Mouse (Mus musculus) layer of hippocampus, postnatal 14 days (tissue): ENCODE measurements at regions not wholly inside any gene's neighbourhood (a gene's known extent, or its start where the extent isn't known, plus 50 kb on each side); places are given as distances from the start of the nearest gene placed in this dataset.

Experiments used
- DNase-seq, 2 experiments: peaks; one replicate each; pipeline ENCODE4 v3.0.0; 2021 to 2022; ENCODE audit warnings: low spot score in 2 of 2, mixed read lengths in 1 of 2

DNA sequence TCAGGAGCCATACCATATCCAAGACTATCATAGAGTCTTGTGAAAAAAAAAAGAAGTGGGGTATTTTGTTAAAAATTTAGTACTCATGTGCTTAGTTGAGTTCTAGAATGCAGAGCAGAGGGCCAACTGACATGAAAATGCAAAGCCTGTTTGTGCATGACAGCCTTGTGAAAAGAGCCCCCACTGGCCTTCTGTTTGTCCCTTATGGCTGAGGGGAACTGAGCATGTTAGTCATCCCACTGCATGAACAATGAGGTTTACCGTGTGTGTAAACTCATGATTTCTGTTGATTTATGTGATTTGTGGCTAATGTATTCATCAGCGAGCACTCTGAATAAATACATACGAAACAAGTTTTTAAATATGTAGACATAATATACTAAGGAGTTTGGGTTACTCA, 266.1 kb upstream of the Nox3 start:
- peak in 1 of 2 experiments; percentile 34 for DNase-seq

- no peak for DNase-seq
Measured at GRCm38 (mm10) chr17:3946540-3946939, 250.5 kb upstream of the Nox3 start.

- DNase-seq = peak in 1 of 2 experiments; percentile 45
Measured at GRCm38 (mm10) chr17:3936361-3936760, 240.3 kb upstream of the Nox3 start.

DNA sequence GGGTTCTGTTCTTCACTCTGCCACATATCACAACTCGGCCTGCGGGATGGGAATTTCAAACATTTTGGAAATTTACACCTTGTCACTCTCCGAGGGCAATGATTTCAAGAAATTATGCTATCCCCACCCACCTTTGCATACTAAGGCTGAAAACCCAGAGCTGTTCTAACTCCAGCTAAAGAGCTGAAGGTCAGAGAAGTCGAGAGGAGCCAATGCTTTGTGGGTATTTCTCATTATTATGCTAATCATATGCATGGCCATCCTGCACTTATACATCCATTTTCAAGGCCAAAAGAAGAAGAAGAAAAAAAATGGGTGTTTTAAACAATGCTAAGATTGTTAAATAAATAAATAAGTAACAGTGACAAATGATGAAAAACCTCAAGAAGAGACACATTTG, 237.1 kb upstream of the Nox3 start:
- DNase-seq = no peak

GRCm38 (mm10) chr17:3932071-3932470, 236.0 kb upstream of the Nox3 start:
- no peak for DNase-seq

DNA sequence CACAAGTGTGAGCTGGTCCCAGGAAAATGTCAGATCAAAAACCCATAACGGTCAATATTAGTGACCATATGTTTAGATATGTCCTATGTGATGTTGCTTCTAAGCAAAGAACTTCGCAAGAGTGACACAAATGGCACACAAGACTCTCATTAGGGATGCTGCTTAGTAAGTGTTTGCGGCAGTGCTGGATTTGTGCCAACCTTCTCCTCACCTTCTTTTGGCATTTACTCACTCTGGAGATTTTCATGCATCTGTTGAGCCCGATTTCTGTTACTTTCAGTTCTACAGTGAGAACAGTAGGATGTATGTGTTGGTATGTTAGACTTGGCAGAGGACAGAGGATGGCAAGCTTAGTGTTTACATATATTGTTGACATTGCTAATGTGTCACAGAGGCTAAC, 231.0 kb upstream of the Nox3 start:
- no peak for DNase-seq

- no peak for DNase-seq
Measured at GRCm38 (mm10) chr17:3920282-3920681, 224.2 kb upstream of the Nox3 start.

GRCm38 (mm10) chr17:3892826-3893225, 196.8 kb upstream of the Nox3 start:
- DNase-seq = no peak

DNA sequence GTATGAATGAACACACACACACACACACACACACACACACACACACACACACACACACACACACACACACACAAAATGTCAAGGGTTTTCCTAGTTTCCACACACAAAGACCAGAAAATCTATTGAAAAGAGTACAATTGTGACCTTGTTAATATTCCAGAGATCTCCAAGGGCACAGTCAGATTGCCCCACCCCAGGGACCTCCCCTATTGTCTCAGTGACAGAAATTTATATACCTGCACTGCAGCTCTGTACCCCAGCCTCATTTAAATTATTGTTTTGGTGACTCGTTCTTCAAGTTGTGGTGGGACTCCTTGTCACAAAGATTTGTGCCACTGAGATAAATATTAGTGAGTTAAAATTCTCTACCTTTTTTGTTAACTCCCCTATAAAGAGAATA, 187.1 kb upstream of the Nox3 start:
- no peak for DNase-seq

DNA sequence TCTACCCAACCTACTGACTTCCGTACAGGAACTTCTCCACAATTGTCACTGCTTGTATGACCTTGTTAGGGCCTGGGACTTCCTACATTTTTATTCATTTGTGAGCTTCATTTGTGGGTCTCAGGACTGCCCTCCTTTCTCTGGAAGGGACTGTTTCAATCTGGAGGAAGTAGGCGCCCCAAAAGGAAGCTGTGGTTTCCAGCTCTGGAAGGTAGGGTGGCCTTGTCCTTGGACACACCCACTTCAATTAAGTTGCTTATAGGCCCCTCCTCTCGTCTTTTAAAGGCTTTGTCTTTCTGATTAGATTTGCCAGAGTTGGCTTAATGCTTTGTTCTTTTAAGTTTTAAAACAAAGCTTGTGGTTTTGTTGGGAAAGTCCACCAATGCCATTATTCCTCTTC, 183.0 kb upstream of the Nox3 start:
- no peak for DNase-seq

DNA sequence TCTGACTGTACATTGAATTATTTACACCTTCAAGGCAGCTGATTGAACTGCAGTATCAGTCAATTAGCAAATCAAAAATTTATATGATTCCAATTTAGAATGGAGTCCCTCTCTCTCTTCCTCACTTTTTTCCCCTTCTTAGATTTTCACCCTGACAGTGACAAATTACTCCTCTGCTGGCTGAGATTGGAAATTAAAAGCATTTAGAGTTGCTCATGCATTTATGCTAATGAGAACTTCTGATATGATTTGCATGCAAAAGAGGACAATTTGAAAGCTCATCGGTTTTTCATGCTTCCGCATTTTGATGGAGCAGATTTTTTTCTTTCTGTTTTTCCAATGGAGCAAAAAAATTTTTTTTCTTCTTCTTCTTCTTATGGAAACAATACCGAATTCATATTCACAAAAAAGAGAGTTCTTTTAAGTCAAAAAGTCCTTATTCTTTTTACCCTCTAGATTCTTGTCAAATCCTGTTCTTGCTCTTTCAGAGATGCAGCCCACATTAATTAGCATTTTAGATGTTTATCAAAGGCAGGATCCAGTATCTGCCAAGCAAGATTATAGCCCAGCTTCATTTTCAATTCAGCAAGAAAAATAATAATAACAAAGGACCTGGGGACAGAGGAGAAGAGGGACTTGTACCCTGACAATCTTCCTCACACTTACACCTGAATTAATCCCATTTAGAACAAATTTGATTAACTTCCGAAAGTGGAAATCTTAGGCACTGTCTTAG, 173.6 kb upstream of the Nox3 start:
- peak in 1 of 2 experiments; percentile 10 for DNase-seq

DNA sequence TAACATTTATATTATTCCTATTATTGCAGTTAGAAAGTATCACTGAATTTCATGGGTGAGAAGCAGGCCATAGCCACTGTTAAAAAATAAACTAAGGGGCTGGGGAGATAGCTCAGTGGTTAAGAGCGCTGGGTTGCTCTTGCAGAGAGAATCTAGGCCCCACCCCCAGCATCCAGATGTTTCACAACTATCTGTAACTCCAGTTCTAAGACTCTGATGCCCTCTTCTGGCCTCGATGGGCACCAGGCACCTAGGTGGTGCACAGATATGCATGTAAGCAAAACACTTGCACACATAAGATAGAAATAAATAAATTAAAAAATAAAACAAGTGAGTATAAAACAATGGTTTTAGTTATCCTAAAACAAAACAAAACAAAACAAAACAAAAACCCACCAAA, 166.3 kb upstream of the Nox3 start:
- no peak for DNase-seq

- no peak for DNase-seq
Measured at GRCm38 (mm10) chr17:3836386-3836785, 140.3 kb upstream of the Nox3 start.

DNA sequence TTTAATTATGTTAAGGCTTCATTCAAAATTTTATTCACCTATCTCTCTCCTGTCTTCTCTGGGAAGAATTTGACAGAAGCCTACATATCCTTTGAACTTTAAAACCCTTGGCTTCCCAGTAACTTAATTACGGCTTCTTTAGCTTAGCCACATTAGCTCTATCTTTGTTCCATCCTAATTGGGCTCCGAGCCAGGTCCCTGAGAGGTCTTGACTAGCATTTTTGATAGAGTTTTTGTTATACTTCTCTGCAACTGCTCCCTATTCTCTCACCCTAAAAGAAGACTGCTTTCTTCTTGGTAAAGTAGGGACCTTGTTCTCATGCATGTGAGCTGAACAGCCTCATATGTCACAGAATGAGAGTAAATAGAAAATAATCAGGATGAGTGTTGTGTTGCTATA, 115.1 kb upstream of the Nox3 start:
- DNase-seq = no peak

- no peak for DNase-seq
Measured at GRCm38 (mm10) chr17:3803507-3803906, 107.4 kb upstream of the Nox3 start.

- peak; percentile 15 to 55 for DNase-seq
Measured at GRCm38 (mm10) chr17:3792597-3792996, 96.5 kb upstream of the Nox3 start.

GRCm38 (mm10) chr17:3782156-3782555, 86.1 kb upstream of the Nox3 start:
- DNase-seq = no peak

GRCm38 (mm10) chr17:3777691-3778090, 81.6 kb upstream of the Nox3 start:
- DNase-seq = no peak

- no peak for DNase-seq
Measured at GRCm38 (mm10) chr17:3747808-3748335, 51.8 kb upstream of the Nox3 start.
